Mouse (Mus musculus): ENCODE results near the gene Arntl. TPM values are rescaled to one million over a fixed set of nuclear protein-coding genes. Genes with fewer than 3 reads are reported as not detected.
"Not testable (repeated sequence)": the region's sequence is repeated elsewhere in the genome, so short reads cannot be mapped to it uniquely, and the experiment has no call there.

The Arntl gene
- polyA plus RNA-seq, 1 experiment: 4.0 TPM

DNA sequence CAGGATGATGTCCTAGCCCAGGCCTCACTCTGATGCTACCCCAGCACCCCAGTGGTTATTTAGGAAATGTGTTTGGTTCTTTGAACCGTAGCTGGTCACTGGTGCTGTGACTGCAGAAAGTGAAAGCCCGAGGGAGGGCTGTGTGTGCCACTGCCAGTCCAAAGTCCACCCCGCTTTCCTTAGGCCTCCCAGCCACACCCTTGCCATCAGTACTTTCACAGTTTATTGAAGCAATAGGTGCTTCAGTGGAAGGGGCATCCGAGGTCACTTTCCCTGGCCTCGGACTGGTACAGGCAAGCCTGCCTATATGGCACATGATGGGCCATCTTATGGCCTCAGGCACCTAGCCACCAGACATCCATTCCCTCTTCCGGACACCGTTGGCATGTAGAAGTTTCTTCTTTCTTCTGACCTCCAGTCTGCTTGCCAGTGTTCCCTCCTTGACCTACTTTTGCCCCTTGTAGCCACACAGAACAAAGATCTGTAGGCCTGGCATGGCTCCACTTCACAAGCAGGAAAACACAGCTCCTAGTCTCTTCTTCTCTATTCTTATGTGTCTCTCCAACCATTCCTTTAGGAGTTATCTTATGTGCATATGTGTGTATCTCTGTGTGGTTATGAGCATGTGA, 46.6 kb downstream of the Arntl start:
- no peaks in the 10 kb centered on the region for H3K27me3 ChIP-seq (ENCODE audit: control insufficient read depth, insufficient read depth, insufficient read length)
- peaks cover 5% of the 10 kb centered on the region for H3K79me3 ChIP-seq (ENCODE audit: low read depth)
- no peak overlapping the region for H3ac ChIP-seq (ENCODE audit: control insufficient read depth, insufficient read length, low read depth)
- H3K4me3 ChIP-seq (ENCODE audit: insufficient read depth, poor library complexity, severe bottlenecking): no peak overlapping the region
- H3K36me3 ChIP-seq (ENCODE audit: control insufficient read depth, insufficient read depth): peaks cover 5% of the 10 kb centered on the region
- peaks cover 26% of the 10 kb centered on the region for H3K79me2 ChIP-seq (ENCODE audit: control insufficient read depth, insufficient read depth)
- no peak for TF ChIP-seq FOSL1 (IDR thresholded peaks at IDR 0.05; ENCODE audit: insufficient read depth, low read length, poor library complexity, severe bottlenecking)
- no peak for TF ChIP-seq USF1 (IDR thresholded peaks at IDR 0.05; ENCODE audit: low read depth)
- no peak for TF ChIP-seq MAX (IDR thresholded peaks at IDR 0.05)
- TF ChIP-seq MYOD1 (IDR thresholded peaks at IDR 0.05; ENCODE audit: control insufficient read depth, insufficient read length, low read depth): no peak

DNA sequence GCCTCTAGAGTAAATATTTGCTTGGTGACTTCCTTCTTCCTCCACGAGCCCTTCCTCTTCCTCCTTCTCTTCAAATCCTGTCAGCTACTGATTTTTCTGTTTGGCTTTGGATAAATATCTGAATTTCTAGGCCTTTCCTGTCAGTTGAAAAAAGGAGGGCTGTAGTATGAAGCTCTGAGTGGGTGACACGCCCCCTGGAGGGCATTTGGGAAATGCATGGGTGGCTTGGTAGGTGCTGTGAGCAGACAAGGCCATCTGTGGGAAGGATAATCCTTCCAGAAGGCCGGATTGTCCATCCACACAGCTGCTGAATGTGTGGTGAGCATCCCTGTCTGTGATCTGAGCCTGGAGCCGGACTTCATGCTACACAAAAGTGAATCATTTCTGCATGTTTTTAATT, 48.8 kb downstream of the Arntl start:
- Histone ChIP-seq H3K79me3 (ENCODE audit: low read depth) (peaks cover 8% of the 10 kb centered on the region), H3K27me3 (ENCODE audit: control insufficient read depth, insufficient read depth, insufficient read length) (no peaks in the 10 kb centered on the region)

DNA sequence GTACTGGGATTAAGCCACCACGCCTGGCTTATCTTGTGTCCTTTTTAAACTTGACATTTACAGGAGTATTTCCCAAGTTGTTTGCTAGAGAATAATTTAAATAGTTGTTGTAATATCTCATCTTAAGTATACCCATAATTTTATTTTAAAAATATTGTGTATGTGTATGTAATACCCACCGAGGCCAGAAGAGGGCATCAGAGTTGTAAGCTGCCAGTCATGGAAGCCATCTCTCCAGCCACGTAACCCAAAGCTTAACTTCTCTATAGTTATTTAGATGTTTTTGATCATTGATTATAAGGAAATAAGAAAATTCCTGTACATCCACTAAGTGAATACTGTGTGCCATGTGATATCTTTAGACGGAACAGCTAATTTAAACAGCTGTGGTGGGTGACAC, 51.2 kb downstream of the Arntl start:
- Histone ChIP-seq H3K79me3 (ENCODE audit: low read depth) (peaks cover 8% of the 10 kb centered on the region), H3K4me3 (ENCODE audit: insufficient read depth, poor library complexity, severe bottlenecking) (no peak overlapping the region), H3K79me2 (ENCODE audit: control insufficient read depth, insufficient read depth) (peaks cover 22% of the 10 kb centered on the region), H3K36me3 (ENCODE audit: control insufficient read depth, insufficient read depth) (peaks cover 5% of the 10 kb centered on the region), H3ac (ENCODE audit: control insufficient read depth, insufficient read length, low read depth) (no peak overlapping the region), H3K27me3 (ENCODE audit: control insufficient read depth, insufficient read depth, insufficient read length) (no peaks in the 10 kb centered on the region)
- TF ChIP-seq MYOD1 (IDR thresholded peaks at IDR 0.05; ENCODE audit: control insufficient read depth, insufficient read length, low read depth) (no peak), USF1 (IDR thresholded peaks at IDR 0.05; ENCODE audit: low read depth) (no peak), CEBPB (IDR thresholded peaks at IDR 0.05; ENCODE audit: low read depth) (no peak), CTCF (IDR thresholded peaks at IDR 0.05; ENCODE audit: control insufficient read depth, insufficient read depth, insufficient read length) (no peak), MAX (IDR thresholded peaks at IDR 0.05) (no peak), FOSL1 (IDR thresholded peaks at IDR 0.05; ENCODE audit: insufficient read depth, low read length, poor library complexity, severe bottlenecking) (no peak), MYOG (IDR thresholded peaks at IDR 0.05; ENCODE audit: control insufficient read depth, extremely low read depth, insufficient read length) (no peak)

More for the DNA sequence above, 48.8 kb downstream of the Arntl start:
- peaks cover 27% of the 10 kb centered on the region for H3K79me2 ChIP-seq (ENCODE audit: control insufficient read depth, insufficient read depth)
- peaks cover 5% of the 10 kb centered on the region for H3K36me3 ChIP-seq (ENCODE audit: control insufficient read depth, insufficient read depth)
- no peak overlapping the region for H3ac ChIP-seq (ENCODE audit: control insufficient read depth, insufficient read length, low read depth)
- no peak overlapping the region for H3K4me3 ChIP-seq (ENCODE audit: insufficient read depth, poor library complexity, severe bottlenecking)
- peak; percentile 17 for TF ChIP-seq CTCF (IDR thresholded peaks at IDR 0.05; ENCODE audit: control insufficient read depth, insufficient read depth, insufficient read length)
- TF ChIP-seq MYOD1 (IDR thresholded peaks at IDR 0.05; ENCODE audit: control insufficient read depth, insufficient read length, low read depth): no peak

DNA sequence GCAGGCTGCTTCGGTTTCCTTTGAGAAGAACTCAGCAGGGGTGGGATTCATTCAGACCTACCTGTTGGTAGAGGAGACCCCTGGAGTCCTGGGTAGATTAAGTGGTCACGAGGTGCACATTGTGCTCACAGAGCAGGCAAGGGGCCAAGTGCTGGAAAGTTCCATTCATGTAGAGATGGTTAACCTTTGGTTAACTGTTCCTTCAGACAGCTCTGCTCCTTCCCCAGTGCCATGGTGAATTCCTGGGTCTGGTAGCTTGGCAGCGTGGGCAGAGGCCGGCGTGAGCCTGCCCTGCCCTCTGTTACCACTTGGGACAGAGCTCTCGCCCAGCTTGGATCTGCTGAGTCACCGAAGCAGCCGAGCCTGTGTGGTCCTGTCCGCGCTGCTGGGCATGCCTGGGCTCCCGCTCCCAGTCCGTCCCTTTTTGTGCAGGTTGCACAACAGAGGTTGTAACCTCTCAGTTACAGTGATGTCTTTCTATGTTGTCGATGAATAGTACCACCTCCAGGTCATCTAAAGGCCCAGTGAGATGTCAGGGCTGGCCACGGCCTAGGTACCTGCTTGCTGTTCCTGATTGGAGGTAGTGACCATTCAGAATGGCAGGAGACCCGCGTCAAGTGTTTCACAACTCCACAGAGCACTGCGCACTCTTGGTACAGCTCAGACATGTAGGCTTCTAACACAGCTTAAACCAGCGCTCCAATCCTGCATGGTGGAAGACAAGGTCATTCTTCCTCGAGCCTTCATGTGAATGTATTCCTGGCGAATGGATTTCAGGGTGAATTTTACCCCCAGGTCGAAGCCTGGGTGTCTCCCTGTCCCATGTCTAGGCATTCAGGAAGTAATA, 53.3 kb downstream of the Arntl start:
- no peaks in the 10 kb centered on the region for H3K27me3 ChIP-seq (ENCODE audit: control insufficient read depth, insufficient read depth, insufficient read length)
- no peak for TF ChIP-seq FOSL1 (IDR thresholded peaks at IDR 0.05; ENCODE audit: insufficient read depth, low read length, poor library complexity, severe bottlenecking)
- TF ChIP-seq MYOG (IDR thresholded peaks at IDR 0.05; ENCODE audit: control insufficient read depth, extremely low read depth, insufficient read length): no peak
- peak; percentile 71 for TF ChIP-seq CEBPB (IDR thresholded peaks at IDR 0.05; ENCODE audit: low read depth)
- TF ChIP-seq MAX (IDR thresholded peaks at IDR 0.05): peak; percentile 61
- peak overlapping the region; percentile 26 for H3K4me3 ChIP-seq (ENCODE audit: insufficient read depth, poor library complexity, severe bottlenecking)
- peaks cover 17% of the 10 kb centered on the region for H3K79me2 ChIP-seq (ENCODE audit: control insufficient read depth, insufficient read depth)
- H3K79me3 ChIP-seq (ENCODE audit: low read depth): peaks cover 8% of the 10 kb centered on the region
- peak overlapping the region; percentile 1 for H3ac ChIP-seq (ENCODE audit: control insufficient read depth, insufficient read length, low read depth)
- no peaks in the 10 kb centered on the region for H3K36me3 ChIP-seq (ENCODE audit: control insufficient read depth, insufficient read depth)

DNA sequence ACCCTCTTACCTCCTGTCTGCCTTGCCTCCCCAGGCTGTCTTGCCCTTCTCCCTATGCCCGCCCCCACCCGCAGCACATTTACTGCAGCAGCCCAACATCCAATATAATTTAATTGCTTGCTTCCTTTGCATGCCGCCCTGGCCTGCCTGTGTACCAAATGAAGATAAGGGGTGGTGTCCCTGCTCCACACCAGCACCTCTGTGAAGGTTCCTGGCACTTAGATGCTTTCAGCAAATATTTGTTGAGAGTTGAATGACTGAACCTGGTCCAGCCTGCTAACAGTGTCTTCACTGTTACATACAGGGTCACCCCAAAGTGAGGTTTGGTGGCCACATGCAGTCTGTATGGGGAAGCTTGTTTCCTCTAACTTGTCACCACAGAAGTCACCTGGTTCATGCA, 54.4 kb downstream of the Arntl start:
- no peak overlapping the region for H3ac ChIP-seq (ENCODE audit: control insufficient read depth, insufficient read length, low read depth)
- H3K27me3 ChIP-seq (ENCODE audit: control insufficient read depth, insufficient read depth, insufficient read length): no peaks in the 10 kb centered on the region
- no peaks in the 10 kb centered on the region for H3K36me3 ChIP-seq (ENCODE audit: control insufficient read depth, insufficient read depth)
- H3K79me2 ChIP-seq (ENCODE audit: control insufficient read depth, insufficient read depth): peaks cover 17% of the 10 kb centered on the region
- no peak overlapping the region for H3K4me3 ChIP-seq (ENCODE audit: insufficient read depth, poor library complexity, severe bottlenecking)
- peaks cover 7% of the 10 kb centered on the region for H3K79me3 ChIP-seq (ENCODE audit: low read depth)
- TF ChIP-seq MAX (IDR thresholded peaks at IDR 0.05): no peak
- TF ChIP-seq CEBPB (IDR thresholded peaks at IDR 0.05; ENCODE audit: low read depth): no peak
- no peak for TF ChIP-seq MYOD1 (IDR thresholded peaks at IDR 0.05; ENCODE audit: control insufficient read depth, insufficient read length, low read depth)
- no peak for TF ChIP-seq USF1 (IDR thresholded peaks at IDR 0.05; ENCODE audit: low read depth)
- no peak for TF ChIP-seq CTCF (IDR thresholded peaks at IDR 0.05; ENCODE audit: control insufficient read depth, insufficient read depth, insufficient read length)
- TF ChIP-seq FOSL1 (IDR thresholded peaks at IDR 0.05; ENCODE audit: insufficient read depth, low read length, poor library complexity, severe bottlenecking): no peak
- TF ChIP-seq MYOG (IDR thresholded peaks at IDR 0.05; ENCODE audit: control insufficient read depth, extremely low read depth, insufficient read length): no peak

DNA sequence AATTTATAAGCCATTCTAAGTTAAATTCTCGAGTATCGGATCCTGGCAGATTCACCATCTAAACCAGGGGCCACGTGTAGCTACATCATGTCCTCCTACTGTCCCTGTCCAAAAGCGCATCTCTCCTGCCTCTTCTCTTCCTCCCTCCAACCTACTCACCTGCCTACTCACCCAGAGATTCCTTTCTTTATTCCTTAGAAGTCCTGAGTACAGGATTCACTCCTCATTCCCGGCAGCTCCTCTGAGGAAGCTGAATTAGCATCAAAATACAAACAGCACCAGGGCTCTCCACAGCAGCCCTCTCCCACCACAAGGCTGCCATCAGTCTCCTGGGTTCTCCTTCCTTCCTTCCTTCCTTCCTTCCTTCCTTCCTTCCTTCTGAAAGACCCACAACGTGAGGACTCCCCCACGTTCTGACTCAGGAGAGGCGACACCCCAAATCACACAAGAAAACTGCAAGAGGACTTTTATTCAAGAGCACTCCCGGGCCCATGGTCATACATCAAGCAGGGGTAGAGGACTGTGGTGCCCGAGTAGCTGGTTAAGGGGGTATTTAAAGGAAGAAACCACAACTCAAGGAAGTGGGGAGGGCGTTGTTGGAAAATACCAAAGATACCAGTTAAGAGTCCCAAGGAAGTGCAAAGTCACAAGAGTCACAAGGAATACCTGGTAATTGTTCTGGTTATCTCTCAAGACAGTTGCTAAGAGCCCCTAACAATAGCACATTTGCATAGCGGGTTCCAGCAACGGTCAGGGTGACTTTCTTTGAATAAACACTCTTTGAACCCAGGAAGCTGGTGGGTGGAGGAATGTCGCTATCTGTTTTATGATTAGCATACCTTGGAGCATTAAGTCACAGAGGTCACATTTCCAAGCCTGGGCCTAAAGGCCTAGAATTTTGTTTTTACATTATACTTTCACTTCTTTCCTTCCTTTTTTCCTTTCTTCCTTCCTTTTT, 55.5 kb downstream of the Arntl start:
- H3K79me3 ChIP-seq (ENCODE audit: low read depth); H3K36me3 ChIP-seq (ENCODE audit: control insufficient read depth, insufficient read depth); H3K4me3 ChIP-seq (ENCODE audit: insufficient read depth, poor library complexity, severe bottlenecking); H3ac ChIP-seq (ENCODE audit: control insufficient read depth, insufficient read length, low read depth); H3K27me3 ChIP-seq (ENCODE audit: control insufficient read depth, insufficient read depth, insufficient read length): not testable (repeated sequence)
- peaks cover 12% of the 10 kb centered on the region for H3K79me2 ChIP-seq (ENCODE audit: control insufficient read depth, insufficient read depth)

Measured in C2C12 (cell line).